Mouse (Mus musculus) myocyte (in vitro differentiated cells): ENCODE results near the gene Olfr718-ps1.

Experiments used
- POLR2A ChIP-seq: IDR thresholded peaks from one replicate; pipeline ENCODE4 v1.6.1; 2011; ENCODE audit warnings: low read depth, mild to moderate bottlenecking, control low read depth, moderate library complexity; ENCODE audit not compliant: insufficient read length
- POLR2AphosphoS2 ChIP-seq: IDR thresholded peaks from one replicate; pipeline ENCODE4 v1.6.1; 2011; ENCODE audit warnings: low read depth, control low read depth; ENCODE audit not compliant: insufficient read length
- TCF3 ChIP-seq: IDR thresholded peaks from one replicate; pipeline ENCODE4 v1.6.1; 2011; ENCODE audit warnings: low read depth, control low read depth; ENCODE audit not compliant: insufficient read length

DNA sequence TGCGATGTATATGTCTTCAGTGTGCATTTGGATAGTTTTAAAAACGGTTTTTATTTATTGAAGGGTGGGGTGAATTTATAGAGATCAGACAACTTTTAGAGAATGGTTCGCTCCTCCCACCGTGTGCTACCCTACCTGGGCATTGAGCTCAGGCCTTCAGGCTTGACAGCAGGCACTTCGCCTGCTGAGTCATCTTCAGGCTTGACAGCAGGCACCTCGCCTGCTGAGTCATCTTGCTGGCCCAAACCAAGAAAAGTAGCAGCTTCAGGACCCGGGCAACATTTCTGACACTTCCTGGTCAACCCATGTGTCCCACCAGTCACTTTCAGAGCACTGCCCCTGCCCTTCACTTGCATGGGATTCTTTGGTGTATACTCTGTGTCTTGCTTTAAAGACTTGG, 12.3 kb downstream of the Olfr718-ps1 start:
- TF ChIP-seq TCF3 (no peak), POLR2A (no peak), POLR2AphosphoS2 (no peak)
